Mouse (Mus musculus): ENCODE results near the gene Sp100.
A peak's percentile ranks its signal among the peaks of the same experiment; 100 is the strongest.

Gene Sp100

GRCm38 (mm10) chr1:85703245-85704186 is 53.7 kb downstream of the Sp100 start:
- peak; percentile 65 for DNase-seq

GRCm38 (mm10) chr1:85705552-85705951 is 55.8 kb downstream of the Sp100 start:
- no peak for DNase-seq

- DNase-seq = peak; percentile 13
Observed at GRCm38 (mm10) chr1:85706754-85707153, 57.0 kb downstream of the Sp100 start.

GRCm38 (mm10) chr1:85714501-85714900 is 64.7 kb downstream of the Sp100 start:
- DNase-seq = no peak

GRCm38 (mm10) chr1:85716447-85717027 is 66.7 kb downstream of the Sp100 start:
- DNase-seq = no peak

GRCm38 (mm10) chr1:85719049-85719448 is 69.3 kb downstream of the Sp100 start:
- no peak for DNase-seq

GRCm38 (mm10) chr1:85720220-85720893 is 70.6 kb downstream of the Sp100 start:
- DNase-seq = no peak

GRCm38 (mm10) chr1:85730471-85730870 is 80.7 kb downstream of the Sp100 start:
- DNase-seq = no peak

- DNase-seq = no peak
Observed at GRCm38 (mm10) chr1:85732581-85732980, 82.8 kb downstream of the Sp100 start.

GRCm38 (mm10) chr1:85734511-85734910 is 84.7 kb downstream of the Sp100 start:
- no peak for DNase-seq

- DNase-seq = peak; percentile 40
Observed at GRCm38 (mm10) chr1:85735463-85736123, 85.8 kb downstream of the Sp100 start.

- peak; percentile 81 for DNase-seq
Observed at GRCm38 (mm10) chr1:85736355-85737184, 86.8 kb downstream of the Sp100 start.

- no peak for DNase-seq
Observed at GRCm38 (mm10) chr1:85739000-85739399, 89.2 kb downstream of the Sp100 start.

- DNase-seq = no peak
Observed at GRCm38 (mm10) chr1:85739819-85740218, 90.0 kb downstream of the Sp100 start.

- DNase-seq = no peak
Observed at GRCm38 (mm10) chr1:85740923-85741322, 91.1 kb downstream of the Sp100 start.

- DNase-seq = no peak
Observed at GRCm38 (mm10) chr1:85742333-85742732, 92.5 kb downstream of the Sp100 start.

- DNase-seq = no peak
Observed at GRCm38 (mm10) chr1:85742916-85743505, 93.2 kb downstream of the Sp100 start.

- DNase-seq = no peak
Observed at GRCm38 (mm10) chr1:85744539-85744938, 94.8 kb downstream of the Sp100 start.

- DNase-seq = no peak
Observed at GRCm38 (mm10) chr1:85746511-85746910, 96.7 kb downstream of the Sp100 start.

GRCm38 (mm10) chr1:85749829-85750228 is 100.0 kb downstream of the Sp100 start:
- DNase-seq = no peak

GRCm38 (mm10) chr1:85750650-85751049 is 100.9 kb downstream of the Sp100 start:
- no peak for DNase-seq

- DNase-seq = peak; percentile 15
Observed at GRCm38 (mm10) chr1:85751494-85751893, 101.7 kb downstream of the Sp100 start.

All from kidney, adult 9 months (tissue).